Mouse (Mus musculus) lung, embryonic 14.5 days (tissue): Measurements from ENCODE around the gene Sh3rf3. TPM values are rescaled to one million over a fixed set of nuclear protein-coding genes. Genes with fewer than 3 reads are reported as not detected.

Experiments
- ATAC-seq: fragments of 200-750 bp; cut with Nextera tagmentation; 2 replicates; pipeline ENCODE4 v1.8.0; 2017; ENCODE audit warnings: mild to moderate bottlenecking, moderate TSS enrichment, moderate library complexity; ENCODE audit not compliant: insufficient read depth
- DNase-seq: peaks from one replicate; pipeline ENCODE4 v3.0.0-alpha.2; 2015
- H3K27ac ChIP-seq: fragments of 300-500 bp; sonication (generic); 2 replicates; pipeline ENCODE4 v1.5.1; 2014; ENCODE audit warnings: low read depth, mild to moderate bottlenecking, moderate library complexity
- H3K27me3 ChIP-seq: fragments of 300-500 bp; sonication (generic); 2 replicates; pipeline ENCODE4 v1.6.1; 2014; ENCODE audit warnings: low read length, control low read depth; ENCODE audit not compliant: insufficient read depth
- H3K36me3 ChIP-seq: fragments of 300-500 bp; sonication (generic); 2 replicates; pipeline ENCODE4 v1.6.1; 2014; ENCODE audit warnings: control low read depth; ENCODE audit not compliant: insufficient read depth
- H3K4me1 ChIP-seq: fragments of 300-500 bp; sonication (generic); 2 replicates; pipeline ENCODE4 v1.6.1; 2014; ENCODE audit warnings: antibody characterized with exemption, control low read depth; ENCODE audit not compliant: insufficient read depth
- H3K4me2 ChIP-seq: fragments of 300-500 bp; sonication (generic); 2 replicates; pipeline ENCODE4 v1.6.1; 2014; ENCODE audit warnings: mild to moderate bottlenecking
- H3K4me3 ChIP-seq: fragments of 300-500 bp; sonication (generic); 2 replicates; pipeline ENCODE4 v1.5.1; 2014; ENCODE audit warnings: low read depth, low read length
- H3K9ac ChIP-seq: fragments of 300-500 bp; sonication (generic); 2 replicates; pipeline ENCODE4 v1.6.1; 2014
- H3K9me3 ChIP-seq: fragments of 300-500 bp; sonication (generic); 2 replicates; pipeline ENCODE4 v1.6.1; 2016; ENCODE audit warnings: low read depth, low read length, control low read depth
- CTCF ChIP-seq: IDR thresholded peaks from 2 replicates; pipeline ENCODE4 v1.5.1; 2016; ENCODE audit warnings: antibody characterized with exemption, low read depth
- WGBS: fragments of 180-500 bp; shearing (Covaris S2); extraction: QIAGEN DNeasy Blood & Tissue Kit; methylation state at CpG from one replicate; pipeline ENCODE4 v1.1.7; 2014; 5-methylcytosine and 5-hydroxymethylcytosine counted together
- polyA plus RNA-seq: library from polyadenylated mRNA; unstranded; fragments of >200 nt; fragmentation: Nextera tagmentation; extraction: Ambion mirVana; gene quantifications from 2 replicates; pipeline ENCODE4 v1.2.1, GENCODE M21; 2014

Gene Sh3rf3
- polyA plus RNA-seq, 1 experiment from 2014 or later = 3.3 TPM

DNA sequence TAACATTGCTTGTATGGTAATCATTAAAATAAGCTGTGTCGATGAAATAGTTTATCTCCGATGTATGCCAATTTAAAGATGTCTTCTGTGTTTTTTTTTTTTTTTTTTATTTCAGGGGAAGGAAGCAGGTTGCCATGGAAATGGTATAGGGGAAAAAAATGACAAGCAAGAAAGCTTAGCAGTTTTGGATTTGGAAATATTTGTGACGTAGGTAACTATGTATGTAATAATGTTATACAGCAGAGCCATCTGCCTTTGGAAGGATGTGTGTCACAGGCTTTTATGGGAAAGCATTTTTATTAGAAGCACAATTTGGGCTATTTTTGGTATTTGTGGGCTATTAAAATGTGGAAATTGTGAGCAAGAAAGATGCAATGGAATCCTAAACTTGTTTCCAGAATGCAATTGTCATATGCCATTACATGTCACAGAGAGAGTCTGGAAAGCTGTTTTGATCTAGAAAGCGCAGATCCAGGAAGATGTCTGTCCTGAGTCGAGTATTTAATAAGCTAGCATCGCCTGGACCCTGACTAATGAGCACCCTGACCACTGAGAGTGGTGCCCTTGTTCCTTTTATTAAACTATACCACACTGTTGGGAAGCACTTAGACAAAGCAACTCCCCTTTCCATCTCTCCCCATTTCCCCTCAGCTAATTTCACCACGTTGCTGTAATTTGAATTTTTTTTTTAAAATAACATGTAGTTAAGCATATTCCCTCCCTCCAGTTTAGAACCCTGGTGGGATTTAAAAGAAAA lies 58.8 kb downstream of the Sh3rf3 start:
- H3K27me3 ChIP-seq = no peaks in the 10 kb centered on the region
- no peak overlapping the region for H3K4me2 ChIP-seq
- H3K27ac ChIP-seq = no peak overlapping the region
- H3K9ac ChIP-seq = no peak overlapping the region
- no peak for TF ChIP-seq CTCF
- ATAC-seq = no peak
- no peak for DNase-seq
- no peak overlapping the region for H3K4me3 ChIP-seq
- WGBS = 78% methylated on average over 7 of the region's 7 CpGs
- no peaks in the 10 kb centered on the region for H3K36me3 ChIP-seq
- H3K9me3 ChIP-seq = no peaks in the 10 kb centered on the region
- no peaks in the 10 kb centered on the region for H3K4me1 ChIP-seq

GRCm38 (mm10) chr10:58877835-58878234 lies 64.7 kb downstream of the Sh3rf3 start:
- Histone ChIP-seq H3K4me1 (no peaks in the 10 kb centered on the region), H3K27me3 (no peaks in the 10 kb centered on the region), H3K9ac (no peak overlapping the region), H3K9me3 (no peaks in the 10 kb centered on the region), H3K4me2 (no peak overlapping the region), H3K4me3 (no peak overlapping the region), H3K27ac (no peak overlapping the region), H3K36me3 (no peaks in the 10 kb centered on the region)
- no peak for DNase-seq
- 93% methylated on average over 4 of the region's 4 CpGs for WGBS
- TF ChIP-seq CTCF = no peak
- no peak for ATAC-seq

DNA sequence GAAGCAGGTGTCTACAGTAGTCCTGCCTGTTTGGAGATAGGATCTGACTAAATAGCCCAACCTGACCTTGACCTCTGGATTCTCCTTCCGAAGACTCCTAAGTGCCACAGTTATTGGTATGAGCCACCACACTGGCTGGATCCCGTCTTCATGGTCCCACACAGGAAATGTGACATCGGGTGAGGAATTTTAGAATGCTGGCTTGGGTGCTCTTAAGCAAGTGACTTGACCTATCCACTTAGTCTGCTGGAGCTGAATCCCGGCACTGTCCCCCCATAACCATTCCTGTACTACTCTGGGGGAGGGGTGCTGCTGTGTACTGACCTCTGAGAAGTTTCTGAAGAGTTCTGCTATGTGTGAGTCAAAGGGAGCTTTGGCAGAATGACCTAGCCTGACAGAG lies 65.5 kb downstream of the Sh3rf3 start:
- Histone ChIP-seq H3K9ac (no peak overlapping the region), H3K4me1 (no peaks in the 10 kb centered on the region), H3K4me2 (no peak overlapping the region), H3K27me3 (no peaks in the 10 kb centered on the region), H3K27ac (no peak overlapping the region), H3K9me3 (no peaks in the 10 kb centered on the region), H3K36me3 (no peaks in the 10 kb centered on the region), H3K4me3 (no peak overlapping the region)
- DNase-seq = no peak
- 83% methylated on average over 4 of the region's 4 CpGs for WGBS
- no peak for TF ChIP-seq CTCF
- no peak for ATAC-seq

GRCm38 (mm10) chr10:58882741-58883140 lies 69.6 kb downstream of the Sh3rf3 start:
- Histone ChIP-seq H3K4me3 (no peak overlapping the region), H3K9ac (no peak overlapping the region), H3K4me2 (no peak overlapping the region), H3K4me1 (no peaks in the 10 kb centered on the region), H3K36me3 (no peaks in the 10 kb centered on the region), H3K27me3 (no peaks in the 10 kb centered on the region), H3K27ac (no peak overlapping the region), H3K9me3 (no peaks in the 10 kb centered on the region)
- WGBS = 71% methylated on average over 2 of the region's 2 CpGs
- DNase-seq = no peak
- TF ChIP-seq CTCF = no peak
- no peak for ATAC-seq

DNA sequence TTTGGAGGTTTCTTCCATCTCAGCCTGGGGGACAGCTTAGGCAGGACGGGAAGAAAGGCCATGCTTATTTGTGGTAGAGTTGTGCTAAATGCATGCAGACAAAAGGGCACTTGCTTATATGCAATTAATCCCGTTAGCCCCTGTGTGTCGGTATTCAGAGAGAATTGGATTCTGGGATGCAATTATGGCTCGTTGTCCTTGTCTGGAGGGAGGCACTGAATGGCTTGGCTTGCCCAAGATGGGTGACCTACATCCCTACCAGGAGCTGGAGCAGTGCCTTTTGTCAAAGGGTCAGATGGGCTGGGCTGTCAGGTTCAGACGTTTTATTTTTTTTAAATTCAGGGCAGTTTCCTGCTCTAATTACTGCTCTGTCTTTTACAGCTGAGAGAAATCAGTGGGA lies 72.2 kb downstream of the Sh3rf3 start:
- Histone ChIP-seq H3K4me1 (no peaks in the 10 kb centered on the region), H3K27ac (no peak overlapping the region), H3K4me3 (no peak overlapping the region), H3K36me3 (no peaks in the 10 kb centered on the region), H3K4me2 (no peak overlapping the region), H3K9ac (no peak overlapping the region), H3K9me3 (no peaks in the 10 kb centered on the region), H3K27me3 (no peaks in the 10 kb centered on the region)
- DNase-seq (no peak), ATAC-seq (no peak)
- TF ChIP-seq CTCF = no peak
- WGBS = 56% methylated on average over 5 of the region's 5 CpGs

DNA sequence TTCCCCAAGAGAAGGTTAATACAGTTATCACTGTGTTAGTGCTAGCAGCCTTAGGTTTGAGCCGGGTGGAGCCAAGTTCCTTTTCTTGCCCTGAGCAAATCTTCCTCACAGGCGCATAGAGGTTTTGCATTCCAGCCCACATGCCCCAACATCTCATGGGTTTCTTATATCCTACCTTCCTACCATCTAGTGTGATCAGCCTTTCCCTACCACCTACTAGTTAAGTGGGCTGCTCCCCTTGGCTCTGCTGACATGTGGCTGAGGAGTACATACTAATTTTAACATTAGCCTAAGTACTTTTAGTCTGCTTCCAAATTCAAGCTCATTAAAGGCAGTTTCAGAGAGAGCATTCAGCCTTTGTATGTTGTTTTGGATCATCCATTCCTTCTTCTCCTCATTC lies 72.7 kb downstream of the Sh3rf3 start:
- H3K4me3 ChIP-seq = no peak overlapping the region
- H3K4me2 ChIP-seq = no peak overlapping the region
- no peak overlapping the region for H3K27ac ChIP-seq
- ATAC-seq (no peak), DNase-seq (no peak)
- TF ChIP-seq CTCF = no peak
- no peak overlapping the region for H3K9ac ChIP-seq
- no peaks in the 10 kb centered on the region for H3K9me3 ChIP-seq
- H3K36me3 ChIP-seq = no peaks in the 10 kb centered on the region
- H3K4me1 ChIP-seq = no peaks in the 10 kb centered on the region
- 77% methylated on average over 2 of the region's 2 CpGs for WGBS
- H3K27me3 ChIP-seq = no peaks in the 10 kb centered on the region

DNA sequence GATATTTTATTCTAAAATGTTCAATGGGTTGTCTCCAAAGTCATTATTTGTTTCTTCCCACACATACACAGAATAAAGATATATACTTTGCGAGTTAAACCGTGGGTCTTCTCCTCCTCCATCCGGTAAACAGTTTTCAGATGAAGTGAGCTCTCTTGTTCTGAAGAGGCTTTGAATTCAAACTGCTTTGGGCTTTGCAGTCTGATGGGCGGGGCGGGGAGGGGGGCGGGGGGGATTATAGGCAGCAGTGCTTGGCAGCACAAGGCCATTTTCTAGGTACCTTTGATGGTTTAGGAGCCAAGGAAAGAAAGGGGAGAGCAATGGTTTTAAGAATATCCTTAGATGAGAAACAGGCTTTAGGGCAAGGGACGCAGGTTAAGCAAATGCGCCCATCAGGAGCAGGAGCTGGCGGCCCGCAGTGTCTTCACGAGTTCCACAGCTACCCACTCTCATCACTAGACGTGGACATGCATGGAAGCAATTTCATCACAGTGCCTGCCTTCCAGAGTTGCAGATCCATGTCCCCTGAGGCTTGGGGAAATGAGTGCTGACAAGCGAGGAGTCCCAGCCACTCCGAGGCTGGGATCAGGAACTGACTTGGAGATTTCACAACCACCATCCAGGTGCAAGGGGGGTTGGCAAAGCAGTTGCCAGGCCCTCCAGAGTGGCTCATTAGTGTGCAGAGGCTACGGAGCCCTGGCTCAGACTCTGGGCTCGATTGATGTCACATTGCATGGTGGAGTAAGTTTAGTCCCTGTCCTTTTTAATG lies 77.7 kb downstream of the Sh3rf3 start:
- WGBS = 62% methylated on average over 16 of the region's 16 CpGs
- H3K4me3 ChIP-seq = no peak overlapping the region

More for the DNA sequence above, 77.7 kb downstream of the Sh3rf3 start:
- no peaks in the 10 kb centered on the region for H3K9me3 ChIP-seq
- no peak for DNase-seq
- H3K27me3 ChIP-seq = no peaks in the 10 kb centered on the region
- H3K4me1 ChIP-seq = no peaks in the 10 kb centered on the region
- H3K4me2 ChIP-seq = no peak overlapping the region
- no peak overlapping the region for H3K9ac ChIP-seq
- ATAC-seq = no peak
- no peak overlapping the region for H3K27ac ChIP-seq
- no peaks in the 10 kb centered on the region for H3K36me3 ChIP-seq
- no peak for TF ChIP-seq CTCF
